Mouse (Mus musculus) thymus, postnatal 0 days (tissue): ENCODE measurements at regions not wholly inside any gene's neighbourhood (a gene's known extent, or its start where the extent isn't known, plus 50 kb on each side); places are given as distances from the start of the nearest gene placed in this dataset.
"Not testable (repeated sequence)": the region's sequence is repeated elsewhere in the genome, so short reads cannot be mapped to it uniquely, and the experiment has no call there.

Experiments used
- DNase-seq: peaks from one replicate; pipeline ENCODE4 v3.0.0-alpha.2; 2015; ENCODE audit warnings: low spot score

DNA sequence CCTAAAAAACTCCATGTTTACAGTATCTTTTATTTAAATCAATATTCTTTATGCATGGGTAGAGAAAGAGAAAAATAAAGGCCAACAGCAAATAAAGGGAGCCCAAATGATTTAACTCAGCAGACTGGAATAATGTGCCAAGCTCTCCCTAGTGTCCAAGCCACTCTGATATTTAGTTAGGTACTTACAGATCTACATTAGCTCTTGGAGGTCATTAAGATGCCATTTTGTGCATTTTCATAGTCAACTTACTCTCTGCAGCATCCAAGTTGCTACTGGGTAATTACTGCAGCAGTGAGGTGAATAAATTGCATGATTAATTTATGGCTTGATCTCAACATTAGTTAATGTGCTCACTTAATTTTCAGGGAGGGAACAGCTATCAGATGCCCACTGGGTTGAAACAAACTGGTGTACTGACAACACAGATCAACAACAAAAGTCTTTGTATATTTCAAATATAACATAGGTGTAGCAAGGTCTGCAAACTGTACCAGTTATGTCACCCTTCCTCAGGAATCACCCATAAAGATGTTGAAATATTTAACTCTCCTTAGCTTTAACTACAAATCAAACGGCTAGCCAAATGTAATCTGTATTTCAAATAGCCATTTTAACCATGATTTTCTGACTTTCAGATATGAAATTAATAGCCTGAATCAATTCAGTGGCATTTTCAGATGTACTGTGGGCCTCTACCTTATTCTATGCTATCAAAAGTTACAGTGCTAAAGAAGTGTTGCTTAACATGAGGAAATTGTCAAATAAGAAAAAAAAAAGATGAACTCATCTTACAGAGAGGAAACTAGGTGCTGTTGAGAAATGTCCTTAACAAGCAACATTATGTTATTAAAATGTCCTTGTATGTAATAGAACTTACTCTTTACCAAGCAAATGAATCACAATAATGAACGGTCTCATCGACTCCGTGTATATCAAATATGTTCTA lies 163.8 kb upstream of the Hapln1 start:
- no peak for DNase-seq

DNA sequence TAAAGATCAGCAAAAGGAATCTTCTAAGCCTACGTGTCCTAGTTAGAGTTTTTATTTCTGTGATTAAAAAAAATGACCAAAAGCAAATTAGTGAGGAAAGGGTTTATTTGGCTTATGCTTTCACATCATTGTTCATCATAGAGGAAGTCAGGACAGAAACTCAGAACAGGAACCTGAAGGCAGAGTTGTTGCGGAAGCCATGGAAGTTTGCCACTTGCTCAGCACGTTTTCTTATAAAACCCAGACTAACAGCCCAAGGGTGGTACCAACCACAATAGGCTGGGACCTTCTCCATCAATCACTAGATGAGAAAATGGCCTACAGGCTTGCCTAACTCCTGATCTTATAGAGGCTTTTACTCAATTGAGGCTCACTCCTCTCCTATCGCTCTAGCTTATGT lies 161.2 kb upstream of the Hapln1 start:
- DNase-seq, result no peak

DNA sequence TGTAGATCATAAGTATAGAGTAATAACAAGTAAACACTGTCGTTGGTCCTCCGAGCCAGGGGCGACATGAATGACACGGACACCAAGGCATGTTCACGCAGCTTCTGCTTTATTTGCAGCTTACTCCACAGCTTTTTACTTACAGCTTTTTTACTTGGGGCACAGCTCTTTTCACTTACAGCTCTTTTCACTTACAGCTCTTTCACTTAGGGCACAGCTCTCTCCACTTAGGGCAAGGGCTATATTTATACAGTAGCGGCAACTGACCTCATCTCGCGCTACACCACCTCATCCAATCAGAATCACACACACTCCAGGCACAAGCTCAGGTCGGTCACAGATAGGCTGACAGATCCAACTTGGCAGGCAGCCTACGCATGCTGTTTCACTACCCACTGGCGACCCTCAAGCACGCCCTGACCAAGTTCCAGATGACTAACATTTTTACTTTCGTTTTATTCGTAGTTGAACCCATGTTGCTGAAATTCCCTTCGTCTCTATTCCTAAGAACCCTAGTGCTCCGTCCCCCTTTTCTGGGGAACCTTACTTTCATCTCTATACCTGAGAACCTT lies 155.9 kb upstream of the Hapln1 start:
- not testable (repeated sequence) for DNase-seq

DNA sequence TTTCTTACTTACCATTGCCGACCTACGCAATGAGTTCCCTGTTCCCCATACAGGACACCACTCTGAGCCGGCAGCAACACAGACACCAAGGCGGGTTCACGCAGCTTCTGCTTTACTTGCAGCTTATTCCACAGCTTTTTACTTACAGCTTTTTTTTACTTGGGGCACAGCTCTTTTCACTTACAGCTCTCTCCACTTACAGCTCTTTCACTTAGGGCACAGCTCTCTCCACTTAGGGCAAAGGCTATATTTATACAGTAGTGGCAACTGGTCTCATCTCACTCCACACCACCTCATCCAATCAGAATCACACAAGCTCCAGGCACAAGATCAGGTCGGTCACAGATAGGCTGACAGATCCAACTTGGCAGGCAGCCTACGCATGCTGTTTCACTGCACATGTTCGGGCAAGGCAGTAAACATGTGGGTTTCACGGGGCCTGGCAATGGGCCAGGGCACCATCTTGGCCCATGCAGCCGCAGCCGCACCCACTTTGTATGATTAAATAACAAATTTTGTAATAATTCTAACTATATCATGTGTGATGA lies 154.9 kb upstream of the Hapln1 start:
- no peak for DNase-seq

DNA sequence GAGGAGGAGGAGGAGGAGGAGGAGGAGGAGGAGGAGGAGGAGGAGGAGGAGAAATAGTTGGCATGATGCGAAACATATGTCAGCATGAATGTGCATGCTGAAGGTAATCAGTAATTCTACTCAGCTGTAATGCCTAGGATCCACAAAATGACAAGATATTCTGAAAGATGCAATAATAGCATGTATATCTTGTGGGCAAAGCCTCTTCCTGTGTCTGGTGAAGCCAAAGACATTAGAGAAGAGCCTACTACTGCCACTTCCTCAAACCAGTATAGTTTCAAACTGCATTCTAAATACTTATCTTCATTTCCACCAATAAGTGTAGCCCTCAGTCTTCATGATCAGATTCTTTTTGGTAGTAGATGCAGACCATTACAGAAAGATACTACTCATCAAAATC lies 152.2 kb upstream of the Hapln1 start:
- DNase-seq, result no peak

DNA sequence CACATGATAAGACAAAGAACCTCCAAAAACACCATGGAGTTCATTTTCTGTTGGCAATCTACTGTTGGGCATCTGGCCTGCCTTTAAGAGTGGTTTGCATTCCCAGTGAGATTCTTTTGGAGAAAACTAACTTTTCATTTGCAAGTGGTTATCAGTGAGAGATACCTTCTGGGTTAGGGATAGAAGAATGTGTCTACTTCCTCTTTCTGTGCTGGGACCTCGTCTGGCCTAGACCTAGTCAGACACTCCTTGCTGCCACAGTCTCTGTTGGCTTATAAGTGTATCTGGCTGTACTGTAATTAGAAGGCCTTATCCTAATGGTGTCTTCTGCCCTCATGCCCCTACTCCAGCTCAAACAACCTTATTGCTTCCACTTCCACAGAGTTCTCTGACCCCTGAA lies 150.4 kb upstream of the Hapln1 start:
- DNase-seq, result no peak

DNA sequence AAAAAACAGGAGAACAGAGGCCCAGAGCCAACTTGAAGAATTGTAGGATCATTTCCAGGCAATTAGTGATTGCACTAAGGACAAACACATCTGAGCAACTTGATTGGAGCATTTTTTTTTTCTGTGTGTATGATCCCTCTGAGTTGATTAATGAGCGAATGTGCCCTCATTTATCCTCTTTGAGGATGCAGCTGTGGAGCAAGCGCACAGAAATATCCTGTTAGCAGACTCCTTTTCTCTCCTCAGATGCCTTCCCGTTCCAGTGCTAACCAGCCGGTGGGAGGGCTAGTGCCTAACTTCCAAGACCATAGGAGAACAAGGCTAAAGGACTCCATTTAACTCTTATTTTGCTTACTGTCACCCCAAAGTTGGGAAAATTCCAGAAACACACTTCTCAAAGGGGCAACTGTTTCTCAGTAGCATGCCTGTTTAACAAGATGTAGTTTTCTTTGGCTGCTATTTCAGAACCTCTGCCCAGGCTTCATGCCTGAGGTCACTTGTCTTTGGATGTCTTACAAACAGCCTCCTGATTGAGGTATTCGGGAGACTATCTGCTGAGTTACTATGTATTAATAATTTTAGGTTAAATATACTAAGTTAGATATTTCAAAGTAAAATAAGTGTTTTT lies 144.8 kb upstream of the Hapln1 start:
- no peak for DNase-seq

DNA sequence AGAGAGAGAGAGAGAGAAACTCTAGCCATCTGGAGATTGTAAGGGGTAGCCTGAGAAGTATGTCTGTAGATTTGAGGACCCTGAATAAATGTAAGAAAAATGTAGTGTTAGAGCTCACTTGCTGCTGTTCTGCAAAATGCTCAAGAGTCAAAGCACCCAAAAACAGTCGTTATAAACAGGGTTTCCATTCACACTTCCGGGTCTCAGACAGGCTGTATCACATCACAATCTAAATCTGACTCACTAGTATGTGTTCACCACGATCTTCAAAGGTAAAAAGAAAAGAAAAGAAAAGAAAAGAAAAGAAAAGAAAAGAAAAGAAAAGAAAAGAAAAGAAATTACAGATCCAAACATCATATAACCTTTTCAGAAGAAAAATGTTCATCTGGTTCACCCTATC lies 143.7 kb upstream of the Hapln1 start:
- no peak for DNase-seq

DNA sequence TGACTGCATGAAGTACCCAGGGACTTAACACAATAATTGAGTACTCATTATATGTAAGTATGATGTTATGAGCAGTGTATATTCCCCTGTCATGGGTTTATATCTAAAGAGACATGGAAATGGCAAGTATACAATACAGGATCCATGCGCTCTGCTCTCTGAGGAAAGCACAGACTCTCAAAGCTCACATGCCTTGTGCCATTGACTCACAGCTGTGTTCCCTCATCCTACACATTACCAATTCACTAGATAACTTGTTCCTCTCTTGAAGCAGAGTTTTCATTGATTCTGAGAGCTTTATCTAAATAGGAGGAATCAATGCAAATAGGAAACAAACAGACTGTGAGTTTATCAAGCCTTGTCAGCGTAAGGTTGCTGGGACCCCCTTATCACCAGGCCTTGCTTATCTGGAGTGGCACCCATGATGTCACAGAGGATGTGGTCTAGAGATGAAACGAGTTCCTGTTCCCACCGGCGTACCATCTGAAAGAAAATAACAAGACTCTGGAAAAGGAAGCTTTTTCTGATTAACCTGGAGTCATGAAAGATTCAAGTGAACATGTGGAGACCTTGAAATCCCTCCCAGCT lies 138.4 kb upstream of the Hapln1 start:
- DNase-seq, result peak; percentile 81

DNA sequence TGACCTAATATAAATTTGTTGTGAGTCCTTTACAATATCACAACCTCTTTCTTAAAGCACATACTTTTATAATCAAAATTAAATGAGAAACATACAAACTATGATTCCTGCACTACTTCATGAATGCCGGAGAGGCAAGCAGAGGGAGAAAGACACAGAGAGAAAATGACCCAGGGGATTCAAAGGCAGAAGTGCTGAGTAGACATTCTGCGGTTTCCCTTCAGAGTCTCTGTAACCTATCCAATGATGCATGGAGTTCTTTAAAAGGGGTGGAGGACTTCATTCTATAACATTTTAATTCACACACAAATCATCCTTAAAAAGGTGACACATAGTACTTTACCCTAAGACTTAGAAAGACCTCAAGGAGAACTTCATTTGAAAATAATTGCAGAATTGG lies 129.1 kb upstream of the Hapln1 start:
- no peak for DNase-seq

DNA sequence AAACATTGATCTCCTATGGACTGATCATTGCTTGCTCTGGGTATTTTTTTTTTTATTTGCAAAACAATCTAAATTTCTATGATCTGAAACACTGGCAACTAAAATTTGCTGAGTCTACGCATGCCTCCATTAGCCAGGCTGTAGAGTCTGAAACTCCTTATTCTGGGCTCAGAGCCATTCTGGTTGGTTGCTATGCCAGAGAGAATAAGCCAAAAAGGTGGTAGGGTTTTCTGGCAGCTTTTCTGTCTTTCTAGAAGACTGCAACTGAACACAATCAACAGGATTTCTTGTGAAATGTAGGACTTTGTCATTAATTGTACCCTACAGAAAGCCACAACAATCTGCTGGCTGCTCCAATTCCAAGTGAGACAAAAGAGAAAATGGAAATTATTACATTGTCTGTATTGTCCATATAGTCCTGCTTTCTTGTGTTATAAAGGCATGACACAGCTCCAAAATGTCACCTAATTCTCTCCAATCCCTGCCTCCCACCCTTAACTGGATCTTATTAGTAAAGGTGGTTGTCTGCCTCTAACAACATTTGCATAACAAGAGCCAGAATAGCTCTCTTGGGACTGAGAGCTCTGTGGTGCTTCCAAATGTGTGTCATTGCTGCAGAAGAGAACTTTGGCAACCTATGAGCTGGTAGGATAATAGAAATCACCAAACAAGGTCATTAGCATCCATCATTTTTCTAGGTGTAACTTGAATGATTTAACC lies 126.7 kb upstream of the Hapln1 start:
- no peak for DNase-seq

DNA sequence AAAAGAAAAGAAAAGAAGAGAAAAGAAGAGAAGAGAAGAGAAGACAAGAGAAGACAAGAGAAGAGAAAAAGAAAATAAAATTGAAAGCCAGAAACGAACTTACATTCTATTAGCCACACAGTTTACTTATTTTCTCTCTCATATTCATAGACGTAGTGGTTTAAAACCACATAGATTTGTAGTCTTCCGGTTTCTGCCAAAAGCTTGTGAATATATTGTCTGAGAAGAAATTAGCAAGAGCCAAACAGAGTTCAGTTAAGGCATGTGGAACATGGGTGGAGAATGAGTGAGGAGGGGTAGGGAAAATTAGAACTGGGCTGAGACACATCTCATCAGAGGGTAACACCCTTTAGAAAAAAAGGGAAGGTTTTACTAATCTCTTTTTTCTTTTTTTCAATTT lies 120.8 kb upstream of the Hapln1 start:
- no peak for DNase-seq

DNA sequence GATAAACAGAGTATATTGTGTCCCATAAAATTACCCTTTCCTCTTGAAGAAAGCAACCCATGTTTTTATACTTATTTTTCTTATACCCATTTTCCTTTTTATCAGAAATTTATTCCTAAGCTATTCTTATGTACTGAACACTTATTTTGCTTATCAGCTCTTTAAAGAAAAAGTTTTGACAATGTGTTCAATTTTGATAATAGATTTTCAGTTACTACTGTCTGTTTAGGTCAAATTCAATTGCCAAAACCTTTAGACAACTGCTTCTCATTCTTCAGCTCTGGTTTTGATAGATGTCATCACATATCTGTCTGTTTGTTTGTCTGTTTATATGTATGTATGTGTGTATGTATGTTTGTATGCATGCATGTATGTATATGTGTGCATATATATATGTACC lies 117.8 kb upstream of the Hapln1 start:
- no peak for DNase-seq

DNA sequence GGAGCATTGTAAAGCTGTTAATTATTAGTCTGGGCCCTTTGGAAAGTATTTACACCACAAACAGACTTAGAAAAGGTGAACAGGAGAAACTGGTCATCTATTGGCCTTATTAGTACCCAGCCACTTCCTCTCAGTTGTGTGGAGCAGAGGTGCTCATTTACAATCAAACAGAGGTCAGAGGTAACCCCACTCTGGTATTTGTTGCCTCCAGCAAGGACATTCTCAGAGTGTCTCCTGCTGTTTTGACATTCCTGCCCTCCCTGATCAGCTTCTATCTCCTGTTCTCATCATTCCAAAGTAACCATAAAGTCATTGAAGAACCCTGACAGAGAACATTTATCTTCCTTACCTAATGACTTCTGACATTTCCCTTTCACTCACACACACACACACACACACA lies 116.1 kb upstream of the Hapln1 start:
- no peak for DNase-seq

DNA sequence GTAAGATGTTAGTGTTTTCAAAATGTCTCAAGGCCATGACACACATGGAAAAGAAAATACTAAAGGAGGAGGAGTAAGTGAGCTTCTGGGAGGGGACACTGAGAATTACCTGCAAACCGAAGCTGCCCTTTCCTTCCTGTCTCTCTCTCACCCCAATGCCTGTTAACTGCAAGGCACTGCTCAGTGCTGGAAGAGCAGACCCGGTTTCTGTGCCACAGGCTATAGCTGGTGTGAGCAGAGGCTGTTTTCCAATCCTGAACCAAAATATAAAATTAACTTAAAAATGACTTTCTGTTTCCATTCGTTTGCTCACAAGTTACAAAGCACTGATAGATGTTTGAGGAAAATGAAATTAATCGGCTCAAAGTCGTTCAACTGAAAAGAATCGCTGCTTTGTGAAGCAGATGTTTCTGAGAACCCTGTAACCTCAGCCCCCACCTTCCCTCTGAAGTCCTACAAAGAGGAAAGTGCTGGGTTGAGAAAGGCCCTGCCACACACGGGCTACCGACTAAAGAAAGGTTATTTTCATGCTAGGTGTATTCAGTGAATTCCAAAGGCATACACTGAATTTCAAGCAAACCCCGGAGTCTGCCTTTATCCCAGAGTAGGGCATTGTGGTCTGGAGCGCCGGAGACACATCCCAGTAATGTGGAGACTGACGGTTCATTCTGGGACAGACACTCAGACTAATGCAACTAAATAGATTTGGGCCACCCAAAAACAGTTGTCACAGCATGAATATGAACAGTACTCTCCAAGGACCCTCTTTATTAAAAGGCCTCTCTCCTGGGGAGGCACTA lies 111.1 kb upstream of the Hapln1 start:
- DNase-seq, result peak; percentile 60

DNA sequence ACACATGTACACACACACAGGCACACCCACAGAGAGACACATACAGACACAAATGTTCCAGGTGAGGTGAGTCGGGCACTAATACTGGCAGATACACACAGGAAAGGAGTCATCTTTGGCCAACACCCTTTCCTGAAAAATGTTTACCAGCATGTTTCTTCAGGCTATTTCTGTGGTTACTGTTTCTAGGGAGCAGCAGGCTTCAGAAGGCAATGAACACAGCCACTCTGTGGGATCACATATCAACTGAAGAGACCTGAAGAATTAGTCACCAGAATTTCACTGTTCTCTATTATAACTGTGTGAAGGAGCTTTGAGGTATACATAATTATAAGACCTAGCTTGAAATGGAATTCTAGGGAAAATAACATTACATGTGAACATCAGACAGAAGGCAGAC lies 94.7 kb upstream of the Hapln1 start:
- no peak for DNase-seq

DNA sequence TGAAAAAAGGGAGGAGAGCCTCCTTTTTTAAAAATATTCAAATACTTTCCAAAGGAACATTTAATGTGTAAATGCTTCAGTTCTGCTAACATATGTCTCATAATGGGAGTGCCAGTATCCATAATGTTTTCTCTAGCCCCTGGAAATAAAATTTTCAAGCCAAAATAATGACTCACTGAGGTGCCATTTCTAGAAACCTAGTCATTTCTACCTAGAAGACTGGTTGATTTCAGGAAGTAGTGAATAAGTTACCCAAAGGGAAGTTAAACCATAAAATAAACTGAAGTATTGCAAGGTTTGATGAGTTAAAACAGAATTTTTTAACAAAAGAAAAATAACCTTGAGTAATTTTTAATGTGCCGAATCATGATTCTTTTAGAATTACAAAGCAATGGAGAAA lies 85.8 kb upstream of the Hapln1 start:
- no peak for DNase-seq

DNA sequence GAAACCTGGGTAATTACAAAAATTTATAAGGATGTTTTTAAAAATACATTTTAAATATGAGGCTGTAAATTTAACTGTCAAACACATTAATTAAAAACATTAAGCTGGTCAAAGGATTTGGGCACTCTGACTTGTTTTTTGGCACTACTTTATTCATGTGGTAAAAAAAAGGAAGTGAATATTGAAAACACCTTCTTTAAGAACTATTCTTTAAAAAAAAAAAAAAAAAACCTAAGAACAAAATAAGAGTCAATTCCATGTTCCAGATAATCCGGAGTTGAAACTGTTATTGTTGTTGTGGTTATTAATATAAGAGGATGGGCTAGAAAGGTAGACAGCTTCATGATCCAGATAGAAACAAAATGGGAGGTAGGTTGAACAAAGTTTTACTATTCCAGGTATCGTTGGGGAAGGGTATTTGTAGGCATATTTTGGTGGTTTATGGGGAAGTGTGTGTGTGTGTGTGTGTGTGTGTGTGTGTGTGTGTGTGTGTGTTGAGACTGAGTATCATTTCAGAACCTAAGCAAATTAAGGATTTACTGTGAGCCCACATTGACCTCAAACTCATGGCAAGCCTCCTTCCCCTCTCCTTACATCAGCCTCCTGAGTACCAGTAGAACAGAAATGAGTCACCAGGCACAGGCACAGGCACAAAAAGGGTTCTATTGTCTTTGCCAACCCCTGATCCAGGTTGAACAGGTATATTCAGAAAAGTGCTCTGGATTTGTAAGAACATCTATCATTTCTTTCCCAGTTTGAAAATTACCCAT lies 85.2 kb upstream of the Hapln1 start:
- DNase-seq, result no peak

DNA sequence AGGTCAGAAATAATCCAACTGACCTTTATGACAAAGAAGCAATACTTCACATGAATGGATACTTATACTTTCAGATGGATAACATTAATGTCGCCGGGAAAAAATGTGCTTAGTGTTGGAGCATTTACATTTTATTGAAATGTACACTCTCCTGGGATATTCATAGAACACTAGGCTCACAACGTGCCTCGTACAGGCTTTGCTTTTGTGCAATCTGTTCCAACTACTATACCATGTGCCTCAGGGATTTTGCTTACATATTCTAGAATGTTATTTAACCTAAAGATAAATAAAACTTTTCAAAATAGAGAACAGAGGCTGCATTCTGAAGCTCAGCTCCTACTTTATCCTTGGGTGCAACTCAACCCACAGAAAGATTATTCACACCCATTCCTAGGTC lies 75.8 kb upstream of the Hapln1 start:
- no peak for DNase-seq
